Mouse (Mus musculus): ENCODE data around the gene Mpst. TPM values are rescaled to one million over a fixed set of nuclear protein-coding genes. Genes with fewer than 3 reads are reported as not detected.

Mpst gene
- total RNA-seq, 2 experiments from 2014 or later = 9.1 to 26.2 TPM

Other genes starting within 250 kb of the Mpst start
- 53.3 and 75.4 TPM in 2 replicates for gene Ift27, start 232.3 kb upstream of the Mpst start, total RNA-seq (2014; fragmentation: Nextera tagmentation)
- gene Ift27, start 232.3 kb upstream of the Mpst start, total RNA-seq (2017) = 10.8 and 16.3 TPM in 2 replicates
- gene Pvalb, start 200.0 kb upstream of the Mpst start, total RNA-seq (2014; fragmentation: Nextera tagmentation) = not detected in 2 replicates
- gene Pvalb, start 200.0 kb upstream of the Mpst start, total RNA-seq (2017) = not detected in 2 replicates
- gene Ncf4, start 161.6 kb upstream of the Mpst start, total RNA-seq (2014; fragmentation: Nextera tagmentation) = 122 and 173 TPM in 2 replicates
- 73.5 and 77.6 TPM in 2 replicates for gene Ncf4, start 161.6 kb upstream of the Mpst start, total RNA-seq (2017)
- gene Csf2rb2, start 100.7 kb upstream of the Mpst start, total RNA-seq (2014; fragmentation: Nextera tagmentation) = 7.8 and 10.7 TPM in 2 replicates
- gene Csf2rb2, start 100.7 kb upstream of the Mpst start, total RNA-seq (2017) = 1.6 and 4.1 TPM in 2 replicates
- gene Csf2rb, start 80.7 kb upstream of the Mpst start, total RNA-seq (2014; fragmentation: Nextera tagmentation) = 90.5 and 114 TPM in 2 replicates
- gene Csf2rb, start 80.7 kb upstream of the Mpst start, total RNA-seq (2017) = 57.3 and 137 TPM in 2 replicates
- not detected in 2 replicates for gene Tex33, start 10.5 kb upstream of the Mpst start, total RNA-seq (2014; fragmentation: Nextera tagmentation)
- not detected in 2 replicates for gene Tex33, start 10.5 kb upstream of the Mpst start, total RNA-seq (2017)
- gene Tst, start 509 bp upstream of the Mpst start, total RNA-seq (2014; fragmentation: Nextera tagmentation) = 18.7 and 29.9 TPM in 2 replicates
- 12.6 and 16.5 TPM in 2 replicates for gene Tst, start 509 bp upstream of the Mpst start, total RNA-seq (2017)
- gene Kctd17, start 22.1 kb downstream of the Mpst start, total RNA-seq (2014; fragmentation: Nextera tagmentation) = 13.0 and 27.4 TPM in 2 replicates
- 8.3 and 15.4 TPM in 2 replicates for gene Kctd17, start 22.1 kb downstream of the Mpst start, total RNA-seq (2017)
- gene Tmprss6, start 62.2 kb downstream of the Mpst start, total RNA-seq (2014; fragmentation: Nextera tagmentation) = not detected in 2 replicates
- gene Tmprss6, start 62.2 kb downstream of the Mpst start, total RNA-seq (2017) = not detected in 2 replicates
- not detected in 2 replicates for gene Il2rb, start 88.9 kb downstream of the Mpst start, total RNA-seq (2014; fragmentation: Nextera tagmentation)
- not detected in 2 replicates for gene Il2rb, start 88.9 kb downstream of the Mpst start, total RNA-seq (2017)
- 8.1 and 9.1 TPM in 2 replicates for gene C1qtnf6, start 125.0 kb downstream of the Mpst start, total RNA-seq (2014; fragmentation: Nextera tagmentation)
- gene C1qtnf6, start 125.0 kb downstream of the Mpst start, total RNA-seq (2017) = 1.0 and 1.5 TPM in 2 replicates
- not detected in 2 replicates for gene Sstr3, start 138.3 kb downstream of the Mpst start, total RNA-seq (2014; fragmentation: Nextera tagmentation)
- gene Sstr3, start 138.3 kb downstream of the Mpst start, total RNA-seq (2017) = not detected in 2 replicates
- 325 and 431 TPM in 2 replicates for gene Rac2, start 166.4 kb downstream of the Mpst start, total RNA-seq (2014; fragmentation: Nextera tagmentation)
- gene Rac2, start 166.4 kb downstream of the Mpst start, total RNA-seq (2017) = 94.7 and 105 TPM in 2 replicates
- 62.3 and 66.3 TPM in 2 replicates for gene Cyth4, start 190.6 kb downstream of the Mpst start, total RNA-seq (2014; fragmentation: Nextera tagmentation)
- 46.0 and 60.5 TPM in 2 replicates for gene Cyth4, start 190.6 kb downstream of the Mpst start, total RNA-seq (2017)